Mouse (Mus musculus): Measurements from ENCODE around the gene Eif4a2. TPM values are rescaled to one million over a fixed set of nuclear protein-coding genes. Genes with fewer than 3 reads are reported as not detected.

Gene Eif4a2
- total RNA-seq (2023), result 100 to 1,000 TPM; 483 to 514 TPM

DNA sequence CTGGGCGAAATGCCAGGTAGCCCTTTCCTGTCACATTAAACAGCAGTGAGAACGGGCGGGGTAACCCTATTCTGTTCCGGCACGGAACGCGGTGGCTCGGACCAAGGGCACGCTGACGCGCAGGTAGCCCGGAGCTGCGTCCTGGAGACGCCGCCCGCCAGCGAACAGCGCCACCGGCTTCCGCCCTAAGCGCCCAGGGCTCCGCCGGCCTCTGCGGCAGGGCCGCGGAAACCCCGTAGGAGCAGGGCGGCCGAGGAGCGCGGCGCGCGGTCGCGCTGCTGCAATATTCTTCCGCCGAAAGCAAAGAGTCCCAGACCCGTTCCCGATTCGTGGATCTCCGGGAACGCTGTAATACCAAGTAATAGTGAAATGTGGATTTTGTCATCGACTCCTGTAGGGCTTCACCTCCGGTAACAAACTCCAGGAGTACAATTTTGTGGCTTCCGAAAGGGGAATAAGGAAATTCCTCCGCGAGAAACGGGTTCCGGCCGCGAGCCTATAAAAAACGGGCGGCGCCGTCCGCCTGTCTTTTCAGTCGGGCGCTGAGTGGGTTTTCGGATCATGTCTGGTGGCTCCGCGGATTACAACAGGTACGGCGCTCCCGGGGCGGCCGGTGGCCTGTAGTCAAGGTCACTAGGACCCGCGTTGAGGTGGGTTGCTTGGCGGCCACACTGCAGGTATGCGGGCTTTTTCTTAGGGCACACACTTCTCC lies at the start of gene Eif4a2:
Gene Eif4a2, plus strand, starts transcription at position 214 of the 712 bp plus-strand sequence.

DNA sequence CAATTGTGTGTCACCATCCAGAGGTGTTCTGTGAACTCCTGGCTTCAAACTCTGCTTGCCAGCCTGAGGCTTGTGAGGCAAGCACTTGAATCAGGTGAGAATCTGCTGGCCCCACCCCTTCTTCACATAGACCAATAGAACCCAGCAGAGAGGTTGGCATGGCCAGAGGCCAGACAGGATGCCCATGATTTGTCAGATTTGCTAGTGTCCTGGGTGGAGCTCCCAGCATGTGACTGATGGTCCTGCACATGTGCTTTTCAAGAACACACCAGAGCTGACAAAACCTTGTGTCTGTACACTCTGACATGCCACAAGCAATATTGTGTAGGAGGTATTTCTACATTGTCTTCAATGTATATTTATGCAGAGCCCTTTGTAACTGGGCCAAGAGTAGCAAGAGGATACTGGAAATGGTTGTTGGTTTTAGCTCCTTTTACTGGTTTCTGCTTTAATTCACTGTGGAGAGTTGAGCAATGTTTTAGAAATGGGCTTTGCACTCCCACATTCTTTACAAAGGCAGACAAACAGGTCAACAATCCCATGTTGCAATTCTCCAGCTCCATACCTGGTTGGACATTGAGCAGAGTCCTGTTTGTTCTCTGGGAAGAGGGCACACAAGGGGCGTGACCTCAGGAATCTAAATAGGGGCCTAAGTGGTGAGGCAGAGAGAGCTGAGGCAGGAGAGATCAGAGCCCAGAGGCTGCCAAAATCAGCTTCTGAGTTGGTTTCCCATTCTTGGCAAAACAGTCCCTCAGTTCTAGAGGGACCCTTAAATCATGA lies 49.4 kb upstream of the Eif4a2 start, which contains the start of gene Kng1:
Gene Kng1, plus strand, starts transcription at position 198 of the 780 bp plus-strand sequence.

DNA sequence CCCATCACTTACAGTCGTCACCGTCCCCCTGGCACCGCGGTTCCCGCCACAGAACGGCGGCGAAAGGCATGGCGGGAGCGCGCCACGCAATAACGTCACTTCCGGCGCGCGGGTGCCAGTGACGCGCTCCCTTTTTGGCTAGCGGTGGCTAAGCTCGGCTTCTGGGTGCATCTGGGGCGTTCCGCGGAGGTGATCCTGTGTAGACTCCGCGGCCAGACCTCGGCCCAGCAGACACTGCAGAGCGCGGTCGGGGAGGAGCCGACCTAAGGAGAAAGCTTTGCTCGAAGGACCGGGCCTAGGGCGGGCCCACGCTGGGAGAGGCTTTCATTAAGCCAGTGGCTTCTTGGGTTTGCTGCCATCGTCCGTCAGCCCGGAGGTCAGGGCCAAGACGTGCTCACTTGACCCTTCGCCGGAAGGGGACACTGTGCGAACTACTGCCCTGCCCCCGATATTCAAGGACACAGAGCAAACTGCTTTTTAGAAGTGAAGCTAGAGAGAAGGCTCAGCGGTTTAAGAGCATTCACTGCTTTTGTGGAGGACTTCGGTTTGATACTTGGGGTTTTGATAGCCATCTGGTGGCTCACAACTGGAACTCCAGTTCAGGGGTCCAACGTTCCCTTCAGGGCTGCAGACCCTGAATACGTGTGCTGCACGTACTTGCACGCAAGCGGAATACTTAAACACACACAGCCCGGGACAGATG lies 20.6 kb downstream of the Eif4a2 start, which contains the start of gene Rfc4:
Gene Rfc4, minus strand, starts transcription at position 65 of the 703 bp plus-strand sequence.

DNA sequence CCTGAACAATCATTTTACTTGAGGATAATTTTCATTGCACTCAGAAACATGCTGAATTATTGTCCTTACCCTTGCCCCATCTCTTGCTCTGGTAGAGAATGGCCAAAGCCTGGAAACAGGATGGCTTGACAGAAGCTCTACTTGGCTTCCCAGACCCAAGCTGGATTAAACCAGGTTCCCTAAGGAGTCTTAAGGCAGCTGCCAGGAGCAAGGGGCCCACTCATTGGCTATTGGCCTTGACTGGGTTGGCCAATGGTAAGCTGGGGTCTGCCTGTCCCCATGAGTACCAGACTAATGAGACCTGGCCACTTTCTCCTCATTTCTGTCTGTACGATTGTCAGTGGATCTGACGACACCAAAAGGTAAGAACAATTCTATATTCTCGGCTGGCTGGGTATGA lies 39.0 kb downstream of the Eif4a2 start, which contains the start of gene Adipoq:
Gene Adipoq, plus strand, starts transcription at position 257 of the 400 bp plus-strand sequence.

Other genes starting within 250 kb of the Eif4a2 start
- gene Tbccd1, start 249.8 kb upstream of the Eif4a2 start, total RNA-seq (2023), result 10 to 100 TPM; 13.5 to 13.8 TPM
- gene Dnajb11, start 249.6 kb upstream of the Eif4a2 start, total RNA-seq (2023), result 10 to 100 TPM; 50.0 to 54.0 TPM
- not detected for gene Ahsg, start 216.2 kb upstream of the Eif4a2 start, total RNA-seq (2023)
- not detected for gene Fetub, start 189.1 kb upstream of the Eif4a2 start, total RNA-seq (2023)
- not detected for gene Hrg, start 156.4 kb upstream of the Eif4a2 start, total RNA-seq (2023)
- gene Kng2, start 78.0 kb upstream of the Eif4a2 start, total RNA-seq (2023), result not detected
- not detected for gene Kng1, start 49.6 kb upstream of the Eif4a2 start, total RNA-seq (2023)
- gene Rfc4, start 20.3 kb downstream of the Eif4a2 start, total RNA-seq (2023), result 10 to 100 TPM; 28.1 to 28.5 TPM
- gene Adipoq, start 39.1 kb downstream of the Eif4a2 start, total RNA-seq (2023), result not detected
- gene St6gal1, start 117.3 kb downstream of the Eif4a2 start, total RNA-seq (2023), result 1 to 10 TPM; 1.7 to 2.1 TPM